Mouse (Mus musculus) testis, adult 2 months (tissue): Measurements from ENCODE around the gene Adipor2. TPM values are rescaled to one million over a fixed set of nuclear protein-coding genes. Genes with fewer than 3 reads are reported as not detected.

Experiments used
- H3K27ac ChIP-seq: fragments of 200-500 bp; 2 replicates; pipeline ENCODE4 v1.5.1; 2012; ENCODE audit warnings: low read depth, low read length; ENCODE audit not compliant: control insufficient read depth, insufficient read depth
- H3K27me3 ChIP-seq: fragments of 200-500 bp; 2 replicates; pipeline ENCODE4 v1.6.1; 2012; ENCODE audit warnings: mild to moderate bottlenecking, low read length, moderate library complexity; ENCODE audit not compliant: control insufficient read depth, insufficient read depth
- H3K36me3 ChIP-seq: fragments of 200-500 bp; 2 replicates; pipeline ENCODE4 v1.6.1; 2012; ENCODE audit warnings: mild to moderate bottlenecking, low read length; ENCODE audit not compliant: control insufficient read depth, insufficient read depth
- H3K4me1 ChIP-seq: fragments of 200-500 bp; 2 replicates; pipeline ENCODE4 v1.6.1; 2012; ENCODE audit warnings: low read length; ENCODE audit not compliant: control insufficient read depth, insufficient read depth
- H3K4me3 ChIP-seq: fragments of 200-500 bp; 2 replicates; pipeline ENCODE4 v1.5.1; 2012; ENCODE audit warnings: low read depth, mild to moderate bottlenecking, low read length, moderate library complexity, mixed read lengths; ENCODE audit not compliant: control insufficient read depth
- CTCF ChIP-seq: fragments of 200-500 bp; IDR thresholded peaks from 2 replicates; pipeline ENCODE4 v1.5.1; 2012; ENCODE audit warnings: low read depth, mild to moderate bottlenecking, inconsistent platforms, low read length, moderate library complexity; ENCODE audit not compliant: control insufficient read depth, insufficient read depth, insufficient replicate concordance
- POLR2A ChIP-seq: fragments of 200-500 bp; IDR thresholded peaks from 2 replicates; pipeline ENCODE4 v1.6.1; 2012; ENCODE audit warnings: low read depth, mild to moderate bottlenecking, inconsistent platforms, low read length, moderate library complexity; ENCODE audit not compliant: control insufficient read depth
- polyA plus RNA-seq: library from polyadenylated mRNA; depleted of rRNA; stranded (reverse); fragments of >200 nt; gene quantifications from 2 replicates; pipeline ENCODE4 v1.2.3, GENCODE M21; 2012; rRNA removed

Adipor2 gene
- polyA plus RNA-seq, 1 experiment: 22.0 TPM

GRCm38 (mm10) chr6:119310176-119310575 is 107.3 kb downstream of the Adipor2 start:
- H3K36me3 ChIP-seq: no peaks in the 10 kb centered on the region
- H3K4me3 ChIP-seq: no peak overlapping the region
- no peak overlapping the region for H3K27ac ChIP-seq
- TF ChIP-seq CTCF: no peak
- H3K27me3 ChIP-seq: no peaks in the 10 kb centered on the region
- no peaks in the 10 kb centered on the region for H3K4me1 ChIP-seq

- H3K27me3 ChIP-seq: no peaks in the 10 kb centered on the region
- H3K27ac ChIP-seq: no peak overlapping the region
- no peaks in the 10 kb centered on the region for H3K36me3 ChIP-seq
- TF ChIP-seq CTCF (no peak), POLR2A (no peak)
- no peak overlapping the region for H3K4me3 ChIP-seq
- no peaks in the 10 kb centered on the region for H3K4me1 ChIP-seq
Measured at GRCm38 (mm10) chr6:119307867-119308413, 109.6 kb downstream of the Adipor2 start.

GRCm38 (mm10) chr6:119303331-119303730 is 114.2 kb downstream of the Adipor2 start:
- Histone ChIP-seq H3K4me3 (no peak overlapping the region), H3K27ac (no peak overlapping the region), H3K36me3 (no peaks in the 10 kb centered on the region), H3K4me1 (no peaks in the 10 kb centered on the region), H3K27me3 (no peaks in the 10 kb centered on the region)
- no peak for TF ChIP-seq CTCF
- no peak for TF ChIP-seq POLR2A

Other genes with a start within 250 kb of the Adipor2 start
- gene Dcp1b, start 242.5 kb downstream of the Adipor2 start, polyA plus RNA-seq: 107 and 111 TPM in 2 replicates
- gene Cacna1c, start 221.3 kb downstream of the Adipor2 start, polyA plus RNA-seq: 1.5 and 1.8 TPM in 2 replicates
- gene Cacna2d4, start 181.2 kb downstream of the Adipor2 start, polyA plus RNA-seq: 0.04 and 0.05 TPM in 2 replicates
- gene Lrtm2, start 86.9 kb downstream of the Adipor2 start, polyA plus RNA-seq: 0.10 and 0.17 TPM in 2 replicates
- 21.6 and 21.8 TPM in 2 replicates for gene Fbxl14, start 62.0 kb upstream of the Adipor2 start, polyA plus RNA-seq
- gene Wnt5b, start 126.6 kb upstream of the Adipor2 start, polyA plus RNA-seq: 3.8 and 3.9 TPM in 2 replicates